Mouse (Mus musculus) forebrain, embryonic 14.5 days (tissue): ENCODE results near the gene Itgb3bp. TPM values are rescaled to one million over a fixed set of nuclear protein-coding genes. Genes with fewer than 3 reads are reported as not detected.

Source experiments
- ATAC-seq: fragments of 200-750 bp; cut with Nextera tagmentation; 2 replicates; pipeline ENCODE4 v1.8.0; 2017; ENCODE audit warnings: mild to moderate bottlenecking, moderate library complexity
- DNase-seq: peaks from one replicate; pipeline ENCODE4 v3.0.0-alpha.2; 2015; ENCODE audit warnings: low spot score
- H3K27ac ChIP-seq: fragments of 300-500 bp; sonication (generic); 2 replicates; pipeline ENCODE4 v1.5.1; 2014; ENCODE audit warnings: low read depth, mild to moderate bottlenecking, control low read depth, low read length, moderate library complexity
- H3K27me3 ChIP-seq: fragments of 300-500 bp; sonication (generic); replicated peaks from 2 replicates; pipeline ENCODE4 v1.6.1; 2014; ENCODE audit warnings: low read length, control low read depth, mixed read lengths; ENCODE audit not compliant: control insufficient read depth, insufficient read depth
- H3K36me3 ChIP-seq: fragments of 300-500 bp; sonication (generic); 2 replicates; pipeline ENCODE4 v1.6.1; 2014; ENCODE audit warnings: low read length, control low read depth; ENCODE audit not compliant: control insufficient read depth, insufficient read depth
- H3K4me1 ChIP-seq: fragments of 300-500 bp; sonication (generic); 2 replicates; pipeline ENCODE4 v1.6.1; 2014; ENCODE audit warnings: antibody characterized with exemption, low read length, control low read depth; ENCODE audit not compliant: control insufficient read depth, insufficient read depth
- H3K4me2 ChIP-seq: fragments of 300-500 bp; sonication (generic); 2 replicates; pipeline ENCODE4 v1.6.1; 2014; ENCODE audit warnings: mild to moderate bottlenecking, control low read depth, low read length
- H3K4me3 ChIP-seq: fragments of 300-500 bp; sonication (generic); 2 replicates; pipeline ENCODE4 v1.5.1; 2014; ENCODE audit warnings: low read depth, low read length, control low read depth
- H3K9ac ChIP-seq: fragments of 300-500 bp; sonication (generic); 2 replicates; pipeline ENCODE4 v1.6.1; 2014; ENCODE audit warnings: mild to moderate bottlenecking, low read length, control low read depth, moderate library complexity
- H3K9me3 ChIP-seq: fragments of 300-500 bp; sonication (generic); replicated peaks from 2 replicates; pipeline ENCODE4 v1.6.1; 2016; ENCODE audit warnings: low read length, control low read depth, mixed read lengths; ENCODE audit not compliant: control insufficient read depth
- WGBS: fragments of 180-500 bp; shearing (Covaris S2); extraction: QIAGEN DNeasy Blood & Tissue Kit; methylation state at CpG from one replicate; pipeline ENCODE4 v1.1.7; 2014; 5-methylcytosine and 5-hydroxymethylcytosine counted together
- polyA plus RNA-seq: library from polyadenylated mRNA; unstranded; fragments of >200 nt; fragmentation: Nextera tagmentation; extraction: Ambion mirVana; gene quantifications from 2 replicates; pipeline ENCODE4 v1.2.1, GENCODE M21; 2014

Gene Itgb3bp
- polyA plus RNA-seq, 1 experiment from 2014 or later: 27.2 TPM

- Histone ChIP-seq H3K4me1 (no peaks in the 10 kb centered on the region), H3K9me3 (no peaks in the 10 kb centered on the region), H3K27me3 (no peaks in the 10 kb centered on the region), H3K27ac (no peak overlapping the region), H3K4me2 (no peak overlapping the region), H3K4me3 (no peak overlapping the region), H3K9ac (no peak overlapping the region), H3K36me3 (peaks cover 4% of the 10 kb centered on the region; the same call in 1 of the 2 replicates)
- no peak for ATAC-seq
- WGBS: 88% methylated on average over 4 of the region's 4 CpGs
- DNase-seq: no peak
Measured at GRCm38 (mm10) chr4:99724331-99724730, 205.3 kb downstream of the Itgb3bp start.

- no peak overlapping the region for H3K9ac ChIP-seq
- H3K9me3 ChIP-seq: no peaks in the 10 kb centered on the region
- no peak for DNase-seq
- H3K4me1 ChIP-seq: no peaks in the 10 kb centered on the region
- no peak overlapping the region for H3K4me2 ChIP-seq
- WGBS: 84% methylated on average over 4 of the region's 4 CpGs
- no peak for ATAC-seq
- no peak overlapping the region for H3K4me3 ChIP-seq
- H3K36me3 ChIP-seq: no peaks in the 10 kb centered on the region
- no peak overlapping the region for H3K27ac ChIP-seq
- no peaks in the 10 kb centered on the region for H3K27me3 ChIP-seq
Measured at GRCm38 (mm10) chr4:99717905-99718304, 211.7 kb downstream of the Itgb3bp start.

GRCm38 (mm10) chr4:99715783-99716416 is 213.7 kb downstream of the Itgb3bp start:
- ATAC-seq (no peak), DNase-seq (no peak)
- peak overlapping the region; percentile 81 for H3K4me2 ChIP-seq
- no peaks in the 10 kb centered on the region for H3K27me3 ChIP-seq
- H3K9ac ChIP-seq: peak overlapping the region; percentile 88
- no peaks in the 10 kb centered on the region for H3K36me3 ChIP-seq
- H3K4me1 ChIP-seq: no peaks in the 10 kb centered on the region
- peak overlapping the region; percentile 62 for H3K4me3 ChIP-seq
- H3K9me3 ChIP-seq: no peaks in the 10 kb centered on the region
- H3K27ac ChIP-seq: no peak overlapping the region
- 28% methylated on average over 25 of the region's 25 CpGs for WGBS

Other genes starting within 250 kb of the Itgb3bp start
- 7.4 and 8.6 TPM in 2 replicates for gene Alg6, start 214.1 kb downstream of the Itgb3bp start, polyA plus RNA-seq
- gene Efcab7, start 100.6 kb downstream of the Itgb3bp start, polyA plus RNA-seq: 24.7 and 25.1 TPM in 2 replicates
- 46.2 and 47.3 TPM in 2 replicates for gene Pgm1, start 399 bp downstream of the Itgb3bp start, polyA plus RNA-seq
- gene Ror1, start 166.0 kb upstream of the Itgb3bp start, polyA plus RNA-seq: 0.84 and 1.1 TPM in 2 replicates